Mouse (Mus musculus): ENCODE measurements around the gene Mgp.

- TF ChIP-seq POLR2A (IDR thresholded peaks at IDR 0.05; ENCODE audit: borderline replicate concordance, insufficient read depth, low read length) (no peak), CTCF (IDR thresholded peaks at IDR 0.05; ENCODE audit: borderline replicate concordance, insufficient read depth, low read depth, low read length) (no peak)
Measured at GRCm38 (mm10) chr6:136897789-136898188, 22.2 kb upstream of the Mgp start.

All from cerebellum, adult 2 months (tissue).